Mouse (Mus musculus) heart, adult 2 months (tissue): ENCODE measurements around the gene Gm21981.

ENCODE experiments used
- CTCF ChIP-seq: fragments of 200-600 bp; IDR thresholded peaks from 2 replicates; pipeline ENCODE4 v1.8.1; 2022; ENCODE audit warnings: antibody characterized with exemption, mild to moderate bottlenecking, moderate library complexity
- EP300 ChIP-seq: fragments of 200-500 bp; IDR thresholded peaks from 2 replicates; pipeline ENCODE4 v1.6.1; 2011; ENCODE audit warnings: low read depth, low read length, control low read depth; ENCODE audit not compliant: insufficient read depth

- no peak for TF ChIP-seq CTCF
- no peak for TF ChIP-seq EP300
These were observed 42.3 kb downstream of the Gm21981 start for GRCm38 (mm10) chr17:47651953-47652352.
